8 mouse cellular contexts compared by ENCODE assay signal in genomic region chr3:89393605-89394004, GRCm38 (mm10). TPM values are rescaled to one million over a fixed set of nuclear protein-coding genes. Genes with fewer than 3 reads are reported as not detected.
DNase-seq lines count a peak whose midpoint lies in the region; ATAC-seq lines count a peak whose summit lies in the region.

No protein-coding gene starts in this region.

- intact Hi-C loops in gastrocnemius, postnatal 36 days (cut with DNase I): loop anchor here (5.0 kb wide), 1 partner anchor 44 kb away; the partner anchor contains the start of gene Pbxip1
- intact Hi-C loops in left cerebral cortex, postnatal 25 days (cut with DNase I): no loop called here

- peak overlapping the region; percentile 99 for H3K4me2 ChIP-seq in intestine, embryonic 16.5 days (ENCODE audit: low read depth, low read length)

- peak overlapping the region; percentile 97 for H3K27ac ChIP-seq in intestine, embryonic 16.5 days (ENCODE audit: low read length)

- H3K36me3 ChIP-seq in intestine, embryonic 16.5 days (ENCODE audit: control insufficient read depth, insufficient read depth, low read length): no peaks in the 10 kb centered on the region

- peak overlapping the region; percentile 85 for H3K9ac ChIP-seq in intestine, embryonic 16.5 days (ENCODE audit: low read depth, low read length)

- H3K4me1 ChIP-seq in intestine, embryonic 16.5 days (ENCODE audit: control insufficient read depth, insufficient read depth, low read length): peaks cover 45% of the 10 kb centered on the region

- H3K4me3 ChIP-seq in intestine, embryonic 16.5 days (ENCODE audit: low read length): peak overlapping the region; percentile 77

- peak; percentile 87 for ATAC-seq in intestine, embryonic 16.5 days

- peak; percentile 99 for DNase-seq in adrenal gland, postnatal 10 days
- peak; percentile 99 for DNase-seq in embryo, embryonic 9.5 days (ENCODE audit: extremely low spot score)
- DNase-seq in gastrocnemius, postnatal 36 days: peak; percentile 98 to 99
- DNase-seq in left cerebral cortex, postnatal 25 days (ENCODE audit: low spot score in 2 of 2): peak; percentile 92 to 98
- DNase-seq in mesoderm, embryonic 11.5 days (ENCODE audit: low read depth, low spot score): peak; percentile 96
- peak; percentile 96 for DNase-seq in right cerebral cortex, postnatal 25 days
- DNase-seq in urinary bladder, postnatal 4 days (ENCODE audit: low spot score in 2 of 2): peak; percentile 99

- H3K27me3 ChIP-seq in intestine, embryonic 16.5 days (replicated peaks; ENCODE audit: control insufficient read depth, insufficient read depth, low read length): no peaks in the 10 kb centered on the region

- H3K9me3 ChIP-seq in intestine, embryonic 16.5 days (ENCODE audit: control insufficient read depth, low read length): no peaks in the 10 kb centered on the region

- WGBS in intestine, embryonic 16.5 days: 0% methylated on average over 15 of the region's 15 CpGs

RNA-seq across cellular contexts. Expression of gene Zbtb7b, which starts 1.0 kb away (rescaled TPM):
- 10 to 100 TPM; 62.3 to 62.4 TPM for total RNA-seq in adrenal gland, postnatal 10 days (2021)
- total RNA-seq in gastrocnemius, postnatal 36 days (2021): 10 to 100 TPM; 23.4 to 24.5 TPM
- polyA plus RNA-seq in intestine, embryonic 16.5 days (2015; fragmentation: Nextera tagmentation; extraction: Ambion mirVana): 10.0 and 11.3 TPM in 2 replicates
- 10 to 100 TPM; 11.9 to 14.8 TPM for total RNA-seq in left cerebral cortex, postnatal 25 days (2021)

RNA-seq across cellular contexts. Expression of gene Lenep, which starts 9.0 kb away (rescaled TPM):
- total RNA-seq in adrenal gland, postnatal 10 days (2021): under 1 TPM in 1 of 2 experiments, not detected in 1; 0.24 TPM
- under 1 TPM in 1 of 2 experiments, not detected in 1; 0.25 TPM for total RNA-seq in gastrocnemius, postnatal 36 days (2021)
- not detected in 2 replicates for polyA plus RNA-seq in intestine, embryonic 16.5 days (2015; fragmentation: Nextera tagmentation; extraction: Ambion mirVana)
- total RNA-seq in left cerebral cortex, postnatal 25 days (2021): 1 to 10 TPM in 1 of 2 experiments, not detected in 1; 3.0 TPM

RNA-seq across cellular contexts. Expression of gene Flad1, which starts 18.1 kb away (rescaled TPM):
- 10 to 100 TPM; 49.4 to 54.6 TPM for total RNA-seq in adrenal gland, postnatal 10 days (2021)
- 10 to 100 TPM; 36.7 to 43.6 TPM for total RNA-seq in gastrocnemius, postnatal 36 days (2021)
- polyA plus RNA-seq in intestine, embryonic 16.5 days (2015; fragmentation: Nextera tagmentation; extraction: Ambion mirVana): 44.5 and 53.2 TPM in 2 replicates
- total RNA-seq in left cerebral cortex, postnatal 25 days (2021): 10 to 100 TPM; 32.6 to 32.9 TPM

RNA-seq across cellular contexts. Expression of gene Cks1b, which starts 24.6 kb away (rescaled TPM):
- total RNA-seq in adrenal gland, postnatal 10 days (2021): 10 to 100 TPM; 39.8 to 43.2 TPM
- total RNA-seq in gastrocnemius, postnatal 36 days (2021): 1 to 10 TPM; 3.4 to 4.8 TPM
- polyA plus RNA-seq in intestine, embryonic 16.5 days (2015; fragmentation: Nextera tagmentation; extraction: Ambion mirVana): 269 and 311 TPM in 2 replicates
- 1 to 10 TPM; 1.9 to 3.1 TPM for total RNA-seq in left cerebral cortex, postnatal 25 days (2021)

RNA-seq across cellular contexts. Expression of gene Shc1, which starts 24.6 kb away (rescaled TPM):
- total RNA-seq in adrenal gland, postnatal 10 days (2021): 100 to 1,000 TPM in 1 of 2 experiments, 10 to 100 TPM in 1; 94.4 to 108 TPM
- 10 to 100 TPM; 20.2 TPM for total RNA-seq in gastrocnemius, postnatal 36 days (2021)
- polyA plus RNA-seq in intestine, embryonic 16.5 days (2015; fragmentation: Nextera tagmentation; extraction: Ambion mirVana): 85.4 and 89.1 TPM in 2 replicates
- total RNA-seq in left cerebral cortex, postnatal 25 days (2021): 10 to 100 TPM; 10.7 to 14.6 TPM

Comparison
In these comparisons a context has a peak if more than half of its experiments do, and no peak if none do; other contexts are left out.
1. Peak in every context shown above with its lines: DNase-seq, ATAC-seq, H3K4me3 ChIP-seq and H3K27ac ChIP-seq.